Mouse (Mus musculus): ENCODE measurements around the gene H2-DMb1.

GRCm38 (mm10) chr17:34155534-34155933, 2.7 kb downstream of the H2-DMb1 start:
- TF ChIP-seq POLR2A (IDR thresholded peaks at IDR 0.05; ENCODE audit: borderline replicate concordance, extremely low read depth, low read depth, low read length) (no peak), CTCF (IDR thresholded peaks at IDR 0.05; ENCODE audit: insufficient read depth, low read length) (no peak)
